Mouse (Mus musculus) bone marrow macrophage, adult 2 months (primary cell): ENCODE measurements around the gene Tnfsf12. TPM values are rescaled to one million over a fixed set of nuclear protein-coding genes. Genes with fewer than 3 reads are reported as not detected.

Experiments used
- H3K27ac ChIP-seq: 2 replicates; pipeline ENCODE4 v1.5.1; 2012; ENCODE audit warnings: low read depth, low read length; ENCODE audit not compliant: insufficient read depth
- H3K4me1 ChIP-seq: 2 replicates; pipeline ENCODE4 v1.6.1; 2012; ENCODE audit warnings: low read length; ENCODE audit not compliant: control insufficient read depth, insufficient read depth
- H3K4me3 ChIP-seq: 2 replicates; pipeline ENCODE4 v1.5.1; 2012; ENCODE audit warnings: mild to moderate bottlenecking, low read length, moderate library complexity; ENCODE audit not compliant: insufficient read depth
- CTCF ChIP-seq: IDR thresholded peaks from 2 replicates; pipeline ENCODE4 v1.5.1; 2012; ENCODE audit warnings: low read depth, mild to moderate bottlenecking, low read length, moderate library complexity
- POLR2A ChIP-seq: IDR thresholded peaks from 2 replicates; pipeline ENCODE4 v1.6.1; 2012; ENCODE audit warnings: mild to moderate bottlenecking, low read depth, low read length, borderline replicate concordance
- polyA plus RNA-seq: library from polyadenylated mRNA; stranded (reverse); fragments of >200 nt; gene quantifications from 2 replicates; pipeline ENCODE4 v1.2.4, GENCODE M21; 2012; ENCODE audit not compliant: missing spikeins, insufficient read depth, insufficient read length

The Tnfsf12 gene
- polyA plus RNA-seq, 1 experiment = 97.6 TPM

GRCm38 (mm10) chr11:69714636-69715329, 19.1 kb upstream of the Tnfsf12 start:
- H3K4me1 ChIP-seq = no peaks in the 10 kb centered on the region
- TF ChIP-seq POLR2A (no peak), CTCF (no peak)
- no peak overlapping the region for H3K4me3 ChIP-seq
- no peak overlapping the region for H3K27ac ChIP-seq

GRCm38 (mm10) chr11:69712954-69713672, 17.5 kb upstream of the Tnfsf12 start:
- no peak for TF ChIP-seq POLR2A
- no peak for TF ChIP-seq CTCF
- H3K4me1 ChIP-seq = no peaks in the 10 kb centered on the region
- H3K27ac ChIP-seq = no peak overlapping the region
- H3K4me3 ChIP-seq = no peak overlapping the region

- TF ChIP-seq POLR2A (no peak), CTCF (no peak)
Measured at GRCm38 (mm10) chr11:69711082-69711481, 15.4 kb upstream of the Tnfsf12 start.

GRCm38 (mm10) chr11:69710470-69710869, 14.8 kb upstream of the Tnfsf12 start:
- Histone ChIP-seq H3K27ac (no peak overlapping the region), H3K4me3 (no peak overlapping the region), H3K4me1 (no peaks in the 10 kb centered on the region)
- TF ChIP-seq POLR2A = no peak
- no peak for TF ChIP-seq CTCF

More at GRCm38 (mm10) chr11:69711082-69711481, 15.4 kb upstream of the Tnfsf12 start:
- H3K27ac ChIP-seq = no peak overlapping the region
- no peak overlapping the region for H3K4me3 ChIP-seq
- H3K4me1 ChIP-seq = no peaks in the 10 kb centered on the region

- TF ChIP-seq CTCF (no peak), POLR2A (no peak)
- Histone ChIP-seq H3K4me1 (no peaks in the 10 kb centered on the region), H3K27ac (no peak overlapping the region), H3K4me3 (no peak overlapping the region)
Measured at GRCm38 (mm10) chr11:69709554-69710446, 14.2 kb upstream of the Tnfsf12 start.

DNA sequence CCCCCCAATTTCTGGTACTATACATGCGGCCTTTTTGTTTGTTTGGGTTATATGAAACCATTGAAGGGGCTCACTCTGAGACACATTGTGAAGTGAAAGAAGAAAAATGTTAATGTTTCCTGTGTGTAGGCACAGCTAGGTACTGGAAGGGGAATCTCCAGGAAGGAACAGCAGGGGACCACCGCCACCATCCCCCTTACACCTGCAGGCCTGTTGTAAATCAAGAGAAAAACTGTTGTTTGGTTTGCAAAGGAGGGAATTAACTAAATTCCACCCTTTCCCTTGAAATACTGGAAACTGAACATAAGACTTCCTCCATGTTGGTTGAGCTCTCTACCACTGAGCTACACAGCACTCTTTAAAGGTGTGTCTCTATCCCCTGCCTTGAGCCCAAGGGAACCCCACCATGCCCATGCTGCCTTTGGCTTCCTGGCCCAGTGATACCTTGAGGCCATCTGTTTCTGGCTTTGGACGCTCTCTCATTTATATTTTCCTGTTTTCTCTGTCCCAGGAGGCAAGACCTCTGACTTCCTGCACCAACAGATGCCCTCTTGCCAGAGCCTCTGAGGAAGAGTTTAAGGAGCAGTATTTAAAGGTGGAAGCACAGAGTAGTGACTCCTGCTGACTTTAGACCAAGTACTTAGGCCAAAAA, 13.1 kb upstream of the Tnfsf12 start:
- no peak overlapping the region for H3K27ac ChIP-seq
- TF ChIP-seq POLR2A = no peak
- TF ChIP-seq CTCF = no peak

DNA sequence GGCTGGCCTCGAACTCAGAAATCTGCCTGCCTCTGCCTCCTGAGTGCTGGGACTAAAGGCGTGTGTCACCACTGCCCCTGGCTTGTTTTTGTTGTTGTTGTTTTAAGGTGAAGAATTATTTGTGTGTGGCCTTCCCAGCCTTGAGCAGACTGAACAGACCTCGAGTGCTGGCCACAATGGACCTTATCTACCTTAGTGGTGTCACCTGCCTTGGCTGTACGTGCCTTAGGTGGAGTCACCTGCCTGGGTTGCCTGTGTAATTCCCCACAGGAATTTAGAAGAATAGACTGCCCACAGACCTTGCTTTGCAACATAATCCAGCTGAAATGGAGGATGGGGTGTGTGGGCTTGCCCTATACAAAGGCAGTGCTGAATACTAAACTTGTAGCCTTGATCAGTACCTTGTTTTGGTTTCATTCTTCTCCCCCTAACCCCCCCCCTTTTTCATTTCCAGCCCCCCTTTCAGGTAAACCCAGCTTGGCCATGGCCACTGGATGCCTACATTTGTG, 12.3 kb upstream of the Tnfsf12 start:
- no peaks in the 10 kb centered on the region for H3K4me1 ChIP-seq
- TF ChIP-seq POLR2A (no peak), CTCF (no peak)
- H3K27ac ChIP-seq = no peak overlapping the region
- no peak overlapping the region for H3K4me3 ChIP-seq

More for the DNA sequence above, 13.1 kb upstream of the Tnfsf12 start:
- no peaks in the 10 kb centered on the region for H3K4me1 ChIP-seq
- no peak overlapping the region for H3K4me3 ChIP-seq

DNA sequence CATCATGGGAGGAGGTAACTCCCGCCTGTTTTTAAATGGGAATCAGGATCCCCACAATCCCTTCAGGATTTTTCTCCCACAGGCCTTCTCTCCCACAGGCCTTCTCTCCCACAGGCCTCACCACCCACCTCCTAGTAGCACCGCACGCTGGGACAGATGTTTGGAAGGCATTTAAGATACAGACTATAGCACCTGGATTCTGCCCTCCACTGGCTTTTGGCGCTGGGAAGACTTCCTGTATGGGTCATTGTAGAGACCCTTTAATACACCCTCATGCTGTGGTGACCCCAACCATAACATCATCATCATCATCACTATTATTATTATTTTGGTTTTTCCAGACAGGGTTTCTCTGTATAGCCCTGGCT, 11.8 kb upstream of the Tnfsf12 start:
- Histone ChIP-seq H3K27ac (no peak overlapping the region), H3K4me3 (no peak overlapping the region), H3K4me1 (no peaks in the 10 kb centered on the region)
- TF ChIP-seq CTCF (no peak), POLR2A (no peak)
